Mouse (Mus musculus) embryo, embryonic 9.5 days (tissue): Measurements from ENCODE around the gene Bco2.
A peak's percentile ranks its signal among the peaks of the same experiment; 100 is the strongest.

Experiments
- DNase-seq: peaks from one replicate; pipeline ENCODE4 v3.0.0-alpha.2; 2017; ENCODE audit errors: extremely low spot score

Bco2 gene

GRCm38 (mm10) chr9:50515462-50515861 lies 39.5 kb downstream of the Bco2 start:
- DNase-seq, result no peak

GRCm38 (mm10) chr9:50507570-50507969 lies 47.4 kb downstream of the Bco2 start:
- no peak for DNase-seq

GRCm38 (mm10) chr9:50505405-50505804 lies 49.6 kb downstream of the Bco2 start:
- no peak for DNase-seq

- no peak for DNase-seq
These were observed 52.0 kb downstream of the Bco2 start for GRCm38 (mm10) chr9:50502949-50503348.

GRCm38 (mm10) chr9:50500974-50501501 lies 53.9 kb downstream of the Bco2 start:
- peak; percentile 65 for DNase-seq

- no peak for DNase-seq
These were observed 54.5 kb downstream of the Bco2 start for GRCm38 (mm10) chr9:50500467-50500973.

GRCm38 (mm10) chr9:50499781-50500180 lies 55.2 kb downstream of the Bco2 start:
- no peak for DNase-seq

- no peak for DNase-seq
These were observed 56.2 kb downstream of the Bco2 start for GRCm38 (mm10) chr9:50498815-50499214.

GRCm38 (mm10) chr9:50497536-50497935 lies 57.4 kb downstream of the Bco2 start:
- no peak for DNase-seq

- no peak for DNase-seq
These were observed 57.9 kb downstream of the Bco2 start for GRCm38 (mm10) chr9:50497076-50497475.

- no peak for DNase-seq
These were observed 58.4 kb downstream of the Bco2 start for GRCm38 (mm10) chr9:50496546-50496945.

- DNase-seq, result no peak
These were observed 58.9 kb downstream of the Bco2 start for GRCm38 (mm10) chr9:50496151-50496505.

GRCm38 (mm10) chr9:50495405-50496150 lies 59.4 kb downstream of the Bco2 start:
- no peak for DNase-seq

- no peak for DNase-seq
These were observed 60.7 kb downstream of the Bco2 start, which contains the start of gene Plet1 for GRCm38 (mm10) chr9:50494311-50494710. Plet1 (plus strand) TSS chr9:50494525.

- no peak for DNase-seq
These were observed 61.2 kb downstream of the Bco2 start for GRCm38 (mm10) chr9:50493777-50494176.

- DNase-seq, result no peak
These were observed 63.4 kb downstream of the Bco2 start for GRCm38 (mm10) chr9:50491531-50492045.

- no peak for DNase-seq
These were observed 64.1 kb downstream of the Bco2 start for GRCm38 (mm10) chr9:50490836-50491235.

- peak; percentile 45 for DNase-seq
These were observed 69.5 kb downstream of the Bco2 start for GRCm38 (mm10) chr9:50485521-50485920.
